Mouse (Mus musculus) spleen, adult 2 months (tissue): ENCODE measurements around the gene Gm5294.

Experiments used
- CTCF ChIP-seq: fragments of 200-500 bp; IDR thresholded peaks from 2 replicates; pipeline ENCODE4 v1.5.1; 2011; ENCODE audit warnings: mild to moderate bottlenecking, inconsistent platforms; ENCODE audit not compliant: insufficient read depth, insufficient read length, insufficient replicate concordance; ENCODE audit errors: extremely low read depth
- POLR2A ChIP-seq: fragments of 200-500 bp; IDR thresholded peaks from 2 replicates; pipeline ENCODE4 v1.6.1; 2011; ENCODE audit warnings: low read depth, low read length, inconsistent platforms

- TF ChIP-seq CTCF (no peak), POLR2A (no peak)
These were observed 45.0 kb downstream of the Gm5294 start for GRCm38 (mm10) chr5:138864880-138865279.
